Mouse (Mus musculus) ovary, postnatal 10 days (tissue): Measurements from ENCODE around the gene Rock2.
A peak's percentile ranks its signal among the peaks of the same experiment; 100 is the strongest.

ENCODE experiments used
- DNase-seq: peaks from one replicate; pipeline ENCODE4 v3.0.0; 2022; ENCODE audit warnings: low spot score

Gene Rock2

DNA sequence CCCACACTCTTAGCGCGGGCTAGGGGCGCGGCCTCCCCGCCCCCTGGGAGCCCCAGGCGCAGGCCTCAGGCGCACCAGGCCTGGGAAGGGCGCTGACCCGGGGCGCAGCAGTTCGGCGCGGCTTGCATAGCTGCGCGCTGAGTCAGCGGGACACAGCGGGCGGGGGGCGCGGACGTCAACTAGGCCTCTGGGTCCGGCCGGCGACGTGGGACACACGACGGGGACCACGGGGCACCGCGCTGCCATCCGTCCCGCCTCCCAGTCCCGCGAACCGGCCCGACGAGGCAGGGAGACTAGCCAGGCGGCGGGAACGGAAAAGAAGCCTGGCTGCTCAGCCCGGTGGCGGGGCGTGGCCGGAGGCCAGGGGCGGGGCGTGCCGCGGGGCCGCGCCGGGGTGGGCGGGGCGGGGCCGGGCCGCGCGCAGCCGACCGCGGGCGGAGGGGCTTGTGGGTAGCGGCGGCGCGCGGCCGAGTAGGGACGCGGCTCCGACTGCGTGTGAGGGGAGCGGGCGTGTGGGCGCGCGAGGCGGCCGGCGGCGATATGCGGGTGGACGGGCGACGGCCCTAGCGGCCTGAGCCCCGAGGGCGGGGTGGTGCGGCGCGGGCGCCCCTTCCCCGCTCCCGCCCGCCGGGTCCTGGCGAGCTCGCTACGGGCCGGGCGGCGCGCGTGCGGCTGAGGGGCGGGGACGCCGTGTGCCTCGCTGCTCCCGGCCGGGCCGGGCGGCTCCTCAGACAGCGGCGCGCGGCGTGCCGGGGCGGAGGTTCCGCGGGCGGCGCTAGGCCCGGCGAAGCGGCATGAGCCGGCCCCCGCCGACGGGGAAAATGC, at the start of gene Rock2:
Gene Rock2 (plus strand): TSS at position 500 of the 825 bp plus-strand sequence.
- DNase-seq, result peak; percentile 84

DNA sequence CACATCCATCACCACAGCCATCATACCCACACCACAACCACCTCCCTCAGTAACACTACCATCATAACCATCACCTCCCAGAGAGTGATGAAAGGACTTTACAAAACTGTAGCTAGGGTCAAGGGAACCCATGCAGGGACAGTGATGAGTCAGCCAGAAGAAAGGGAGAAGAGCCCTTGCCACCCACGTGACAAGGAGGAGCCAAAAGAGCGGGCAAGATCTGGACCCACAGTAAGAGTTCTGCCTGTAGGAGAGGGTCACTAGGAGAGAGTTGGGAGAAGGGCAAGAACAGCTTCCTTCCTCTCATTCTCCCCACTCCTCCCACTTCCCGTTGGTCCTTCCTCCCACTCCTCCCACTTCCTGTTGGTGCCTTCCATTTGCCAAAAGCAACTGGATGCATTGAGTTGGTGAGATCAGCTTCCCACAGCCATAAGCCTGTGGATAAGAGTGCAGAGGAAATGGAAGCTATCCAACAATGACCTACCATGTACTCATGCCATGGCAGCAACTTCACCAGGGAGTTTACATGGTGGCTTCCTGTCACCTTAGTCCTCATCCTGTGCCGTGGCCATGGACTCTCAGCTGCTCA, 47.4 kb upstream of the Rock2 start:
- no peak for DNase-seq

GRCm38 (mm10) chr12:16848501-16848900, 46.2 kb upstream of the Rock2 start:
- no peak for DNase-seq

- no peak for DNase-seq
Measured at GRCm38 (mm10) chr12:16849821-16850220, 44.9 kb upstream of the Rock2 start.

GRCm38 (mm10) chr12:16850431-16851375, 44.0 kb upstream of the Rock2 start:
- no peak for DNase-seq

DNA sequence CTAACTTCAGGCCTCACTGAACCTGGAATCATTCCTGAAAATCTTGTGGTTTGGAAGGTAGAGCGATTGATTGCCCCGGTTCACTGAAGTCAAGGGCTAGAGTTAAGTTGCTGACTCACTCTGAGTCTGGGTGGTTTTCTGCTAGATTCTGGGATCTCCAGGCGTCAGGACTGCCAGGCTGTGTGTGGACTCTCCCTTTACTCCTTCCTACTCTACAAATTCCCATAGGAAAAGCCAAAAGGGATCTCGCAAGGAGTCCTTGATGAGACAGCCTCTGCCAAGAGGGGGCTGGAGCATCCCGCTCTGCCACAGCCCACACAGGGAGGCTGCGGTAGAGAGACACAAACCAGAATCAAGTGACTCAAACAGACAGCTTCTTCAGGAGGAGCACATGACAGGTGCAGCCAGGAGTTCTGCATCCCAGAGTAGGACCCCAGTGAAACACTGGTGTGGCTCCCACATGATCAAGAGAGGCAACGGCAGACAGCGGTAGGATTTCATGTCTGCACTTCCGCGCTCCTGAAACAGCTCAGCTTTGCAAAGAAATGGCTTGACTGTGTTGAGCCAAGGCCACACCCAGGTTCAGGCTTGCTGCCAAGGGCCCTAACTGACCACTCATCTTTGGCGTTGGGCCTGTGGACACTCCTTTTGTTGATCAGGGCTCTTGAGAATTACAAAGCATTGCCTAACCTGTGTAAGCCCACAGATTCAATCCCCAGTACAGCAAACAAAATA, 41.1 kb upstream of the Rock2 start:
- DNase-seq, result peak; percentile 35

DNA sequence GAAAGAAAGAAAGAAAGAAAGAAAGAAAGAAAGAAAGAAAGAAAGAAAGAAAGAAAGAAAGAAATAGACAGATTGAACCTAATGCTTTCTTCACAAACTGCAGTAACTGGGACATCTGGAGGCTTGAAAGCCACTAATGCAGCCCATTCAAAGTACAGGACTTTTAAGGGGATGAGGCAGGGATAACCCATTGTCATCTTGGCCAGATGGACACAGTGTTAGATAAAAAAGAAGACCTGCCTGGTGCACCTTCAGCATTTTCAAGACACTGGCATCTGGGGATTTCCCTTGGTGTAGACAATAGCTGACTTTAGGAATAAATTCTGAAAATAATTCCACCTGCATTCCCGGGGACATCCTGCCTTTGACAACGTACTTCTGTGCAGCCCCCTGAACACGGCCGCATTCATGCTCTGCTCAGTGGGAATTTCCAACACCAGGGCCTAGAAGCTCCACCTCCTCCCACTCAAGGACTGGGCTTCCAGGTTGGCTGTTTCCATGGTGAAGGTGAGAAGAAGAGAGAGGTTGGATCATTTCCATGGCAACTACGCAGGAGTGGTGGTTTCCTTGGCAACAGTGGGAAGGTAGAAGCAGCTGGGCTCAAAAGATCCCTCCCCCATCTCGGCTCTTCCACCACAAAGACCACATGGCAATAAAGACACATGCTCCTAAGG, 38.9 kb upstream of the Rock2 start:
- DNase-seq, result no peak

GRCm38 (mm10) chr12:16856306-16856679, 38.4 kb upstream of the Rock2 start:
- no peak for DNase-seq

GRCm38 (mm10) chr12:16858081-16858480, 36.6 kb upstream of the Rock2 start:
- DNase-seq, result no peak

GRCm38 (mm10) chr12:16859781-16860180, 34.9 kb upstream of the Rock2 start:
- DNase-seq, result no peak

- no peak for DNase-seq
Measured at GRCm38 (mm10) chr12:16860533-16860932, 34.2 kb upstream of the Rock2 start.

DNA sequence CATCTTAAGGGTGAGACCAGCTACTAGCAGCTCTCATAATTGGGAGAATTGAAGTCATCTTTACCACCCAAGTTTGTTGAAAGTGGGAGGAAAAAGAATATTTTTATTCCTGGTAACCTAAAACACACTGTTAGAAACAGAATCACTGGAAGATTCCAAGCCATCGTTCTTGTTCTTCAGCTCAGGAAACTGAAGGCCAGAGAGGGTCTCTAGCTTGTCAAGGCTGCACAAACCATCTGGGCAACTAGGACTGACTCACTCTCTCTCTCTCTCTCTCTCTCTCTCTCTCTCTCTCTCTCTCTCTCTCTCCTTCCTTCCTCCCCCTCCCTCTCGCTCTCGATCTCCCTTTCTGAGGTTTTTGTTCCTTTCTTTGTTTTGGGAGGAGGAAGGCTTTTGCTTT, 33.7 kb upstream of the Rock2 start:
- no peak for DNase-seq

DNA sequence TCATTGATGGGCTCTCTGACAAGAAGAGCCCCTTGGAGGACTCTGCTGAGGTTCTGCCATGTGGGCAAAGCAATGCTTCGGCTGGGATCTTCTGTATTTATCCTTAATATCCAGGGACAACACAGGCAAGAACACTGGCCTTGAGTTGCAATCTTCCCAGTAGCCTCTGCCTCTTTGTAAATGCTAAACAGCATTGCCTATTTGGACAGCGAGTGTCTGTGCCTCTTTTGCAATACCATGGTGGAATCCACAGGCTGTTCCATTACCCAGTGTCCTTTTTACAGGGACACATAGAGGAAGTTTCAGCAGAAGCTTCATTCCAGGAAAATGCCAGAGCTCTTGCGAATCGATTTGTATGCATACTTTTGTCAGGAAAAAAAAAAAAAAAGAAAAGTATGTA, 30.2 kb upstream of the Rock2 start:
- no peak for DNase-seq

- no peak for DNase-seq
Measured at GRCm38 (mm10) chr12:16865871-16866270, 28.8 kb upstream of the Rock2 start.

DNA sequence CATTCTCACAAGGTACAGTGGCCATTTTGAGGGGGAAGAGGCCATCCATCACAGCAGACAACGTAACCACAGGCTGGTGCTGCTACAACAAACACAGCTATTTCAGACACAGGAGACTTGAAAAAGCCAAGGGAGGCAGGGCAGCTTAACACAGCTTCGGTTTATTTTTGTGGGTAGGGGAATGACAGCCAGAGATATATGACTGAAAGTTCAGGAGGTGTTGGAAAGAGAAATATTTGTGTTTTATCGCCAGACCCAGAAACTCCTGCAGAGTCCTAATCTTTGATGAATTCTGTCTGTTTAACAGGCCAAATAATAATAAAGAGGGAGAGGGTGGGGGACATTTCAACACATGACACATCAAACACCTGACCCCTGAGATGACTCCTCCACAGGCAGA, 28.2 kb upstream of the Rock2 start:
- DNase-seq, result no peak

DNA sequence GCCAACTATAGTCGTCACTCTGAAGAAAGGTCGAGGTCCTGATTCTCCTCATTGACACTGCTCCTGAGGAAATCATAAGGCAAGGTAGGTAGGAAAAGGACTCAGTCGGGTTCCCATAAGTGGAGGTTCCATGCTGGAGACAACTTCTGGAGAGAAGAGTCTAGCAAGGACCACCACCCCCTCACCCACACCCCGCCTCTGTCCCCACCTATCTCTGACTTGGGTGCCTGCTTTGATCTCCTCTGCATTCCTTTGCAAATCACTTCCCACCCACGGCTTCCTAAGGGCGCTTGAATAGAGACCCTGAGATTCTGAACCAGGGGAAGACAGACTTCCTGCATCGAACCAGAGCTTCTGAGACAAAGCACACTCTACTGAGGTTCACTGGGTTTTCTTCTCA, 27.4 kb upstream of the Rock2 start:
- DNase-seq, result no peak

DNA sequence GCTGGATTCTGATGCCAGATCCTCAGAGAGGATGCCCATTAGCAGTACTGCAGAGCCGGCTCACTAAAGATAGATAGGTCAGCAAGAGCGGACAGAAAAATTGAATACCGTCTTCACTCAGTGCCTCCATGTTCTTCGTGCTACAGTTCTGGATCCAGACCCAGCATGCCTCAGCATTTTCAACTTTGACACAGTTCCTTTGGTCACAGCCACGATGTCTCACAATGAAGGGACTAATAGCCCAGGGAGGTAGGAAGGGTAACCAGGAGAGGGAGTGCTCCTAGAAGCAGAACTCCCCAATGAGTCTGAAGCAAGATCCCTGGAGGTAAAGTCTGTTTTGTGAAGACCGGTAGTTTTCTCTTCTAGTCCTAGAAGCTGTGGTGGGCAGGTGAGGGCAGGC, 26.1 kb upstream of the Rock2 start:
- DNase-seq, result no peak

DNA sequence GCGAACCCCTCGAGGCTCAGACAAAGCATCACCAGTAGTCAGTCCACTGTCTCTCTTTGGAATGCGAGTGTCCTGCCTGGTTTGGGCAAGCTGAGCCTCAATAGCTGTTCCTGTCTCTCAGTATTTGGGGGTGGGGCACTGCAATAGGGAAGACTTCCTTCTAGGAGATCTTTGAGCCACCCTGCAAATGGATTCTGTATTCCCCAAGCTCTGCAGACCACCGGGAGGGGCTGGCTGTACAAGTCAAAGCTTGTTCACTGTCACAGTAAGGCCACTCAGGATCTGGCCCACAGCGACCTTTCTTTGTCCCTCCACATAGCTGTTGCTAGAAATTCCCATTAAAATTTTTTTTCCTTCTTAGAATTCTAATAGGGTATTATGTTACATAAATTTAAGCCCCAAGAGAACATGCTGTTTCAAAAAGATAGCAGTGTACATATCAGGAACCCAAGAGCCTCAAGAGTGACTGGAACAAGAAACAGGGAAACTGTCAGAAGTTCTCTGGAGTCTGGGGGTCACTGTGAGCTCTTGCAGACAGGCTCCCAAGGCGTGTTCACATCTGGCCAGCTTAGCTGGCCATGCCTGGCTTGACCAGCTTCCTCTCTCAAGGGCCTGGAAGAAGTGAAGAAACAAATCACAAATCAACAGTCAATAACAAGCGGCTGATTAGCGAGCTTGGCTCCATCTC, 25.5 kb upstream of the Rock2 start:
- no peak for DNase-seq

- no peak for DNase-seq
Measured at GRCm38 (mm10) chr12:16869870-16870404, 24.8 kb upstream of the Rock2 start.

- DNase-seq, result no peak
Measured at GRCm38 (mm10) chr12:16870405-16871068, 24.2 kb upstream of the Rock2 start.
